Mouse (Mus musculus) induced T-regulatory cell, adult 2 months (primary cell): Measurements from ENCODE around the gene Sema4b.

Source experiments
- DNase-seq: peaks from one replicate; pipeline ENCODE4 v3.0.0-alpha.2; 2012; ENCODE audit warnings: low read depth

Sema4b gene

DNA sequence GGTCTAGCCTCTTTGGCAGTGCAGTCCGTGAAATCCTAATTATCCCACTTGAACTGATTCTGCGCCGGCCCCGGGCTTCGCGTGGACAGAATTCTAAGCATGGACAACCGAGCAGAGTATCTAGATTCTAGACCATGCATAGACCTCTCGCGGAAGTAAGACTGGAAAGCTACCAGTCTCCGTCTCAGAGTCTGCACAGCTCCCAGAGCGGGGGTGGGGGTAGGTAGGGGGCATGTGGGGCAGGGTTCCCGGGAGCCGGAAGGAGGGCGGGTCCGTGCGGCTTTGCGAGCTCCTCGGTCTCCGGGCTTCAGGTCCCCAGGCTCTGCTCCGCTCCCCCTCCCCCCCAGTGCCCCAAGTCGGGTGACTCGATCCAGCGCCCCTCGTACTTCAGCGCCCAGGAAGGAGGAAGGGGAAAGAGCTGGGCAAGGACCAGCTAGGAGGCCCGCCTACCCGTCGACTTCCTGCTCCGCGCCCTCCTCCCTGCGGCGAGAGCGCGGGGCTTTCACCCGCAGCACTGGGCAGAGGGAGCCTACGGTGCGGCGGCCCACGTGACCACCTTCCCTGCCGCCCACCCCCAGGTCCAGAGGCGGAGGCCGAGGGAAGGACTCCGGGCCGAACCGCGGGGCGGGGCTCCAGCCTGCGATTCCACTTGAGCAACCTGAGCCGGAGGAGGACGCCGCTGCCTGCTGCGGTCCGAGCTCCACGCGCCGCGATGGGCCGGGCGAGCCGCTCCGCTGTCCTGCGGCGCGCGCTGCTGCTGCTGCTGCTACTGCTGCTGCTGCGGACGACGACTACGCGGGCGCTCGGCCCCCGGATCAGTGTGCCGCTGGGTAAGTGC lies 11.5 kb downstream of the Sema4b start:
- peak; percentile 85 for DNase-seq

DNA sequence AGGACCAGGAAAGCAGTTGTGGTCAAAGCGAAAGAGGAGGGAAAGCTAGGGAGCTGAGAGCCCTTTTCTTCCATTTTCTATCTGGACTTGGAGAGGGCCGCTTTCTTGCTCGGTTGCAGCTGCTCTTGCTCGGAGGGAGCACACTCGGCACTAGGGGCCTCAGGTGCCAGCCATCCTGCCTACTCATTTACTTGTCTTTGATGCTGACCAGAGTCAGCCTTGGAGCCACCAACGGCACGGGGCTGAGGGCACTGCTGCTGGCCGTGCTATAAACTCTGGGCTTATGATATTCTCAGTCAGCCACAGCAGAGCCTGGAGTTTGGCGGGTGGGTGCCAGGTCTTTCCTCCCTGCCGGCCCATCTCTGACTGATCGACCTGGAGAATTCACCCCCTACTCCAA lies 12.2 kb downstream of the Sema4b start:
- DNase-seq = no peak

DNA sequence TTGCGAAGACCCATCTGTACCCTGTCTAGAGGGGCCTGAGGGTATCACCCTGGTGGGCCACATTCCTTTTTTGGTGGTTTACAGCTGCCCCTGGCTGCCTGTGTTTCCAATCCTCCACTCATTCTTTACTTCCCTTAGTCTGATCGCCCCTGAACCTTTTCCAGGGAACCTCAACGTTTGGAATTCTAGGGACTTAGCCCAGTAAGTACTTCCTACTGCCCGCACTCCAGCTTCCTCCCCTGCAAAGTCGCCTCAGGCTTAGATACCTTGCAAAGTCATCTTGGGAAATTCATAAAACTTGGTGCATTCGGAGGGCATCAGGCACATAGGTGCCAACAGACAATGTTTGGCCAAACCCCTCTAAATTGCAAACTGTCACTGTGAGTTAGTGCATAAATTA lies 12.6 kb downstream of the Sema4b start:
- no peak for DNase-seq

GRCm38 (mm10) chr7:80199851-80200587 lies 13.4 kb downstream of the Sema4b start:
- peak; percentile 73 for DNase-seq

DNA sequence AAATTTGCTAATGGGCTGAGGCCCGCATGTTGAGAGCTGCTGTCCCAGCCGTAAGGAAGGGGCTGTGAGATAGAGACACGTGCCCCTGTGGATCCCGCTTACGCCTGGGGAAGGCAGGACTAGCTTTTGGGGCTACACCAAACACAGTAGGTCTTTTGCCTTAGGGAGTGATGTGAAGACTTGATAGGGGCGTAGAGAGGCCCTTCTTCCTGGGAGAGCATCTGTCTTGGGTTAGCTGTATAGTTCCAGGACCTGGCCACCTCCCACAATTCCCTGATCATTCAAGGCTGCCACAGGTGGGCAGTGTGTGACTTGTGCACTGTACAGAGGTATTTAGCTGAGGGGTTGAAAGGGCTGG lies 13.9 kb downstream of the Sema4b start:
- DNase-seq = no peak

DNA sequence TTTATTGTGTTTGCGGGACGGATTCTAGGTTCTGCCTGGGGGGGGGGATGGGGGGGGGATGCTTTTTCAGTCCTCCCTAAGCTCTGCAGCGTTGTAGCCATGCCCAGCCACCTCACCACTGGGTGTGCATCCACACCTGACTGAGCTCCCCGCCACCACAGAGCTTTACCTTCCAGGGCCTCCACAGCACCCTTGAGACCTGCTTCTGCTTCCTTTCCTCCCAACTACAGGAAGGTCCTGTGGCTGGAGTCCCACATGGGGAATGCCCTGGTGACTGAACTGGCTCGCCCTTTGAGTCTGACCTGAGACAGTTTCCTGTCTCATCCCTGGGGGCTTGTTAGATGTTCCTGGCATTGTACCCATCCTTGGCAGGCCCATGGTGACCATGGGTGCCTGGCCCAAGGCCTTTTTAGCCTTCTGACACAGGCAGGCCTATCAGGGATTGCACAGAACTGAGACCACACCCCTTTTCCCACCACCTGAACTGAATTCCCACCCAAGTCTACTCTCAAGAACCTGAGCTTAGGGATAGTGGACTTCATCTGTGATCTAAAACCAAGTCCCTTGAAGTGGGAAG lies 14.4 kb downstream of the Sema4b start:
- DNase-seq = peak; percentile 43

GRCm38 (mm10) chr7:80201888-80202540 lies 15.4 kb downstream of the Sema4b start:
- DNase-seq = no peak

GRCm38 (mm10) chr7:80202961-80203360 lies 16.3 kb downstream of the Sema4b start:
- no peak for DNase-seq

GRCm38 (mm10) chr7:80203638-80204096 lies 17.0 kb downstream of the Sema4b start:
- DNase-seq = peak; percentile 75

GRCm38 (mm10) chr7:80204362-80204761 lies 17.7 kb downstream of the Sema4b start:
- DNase-seq = peak; percentile 86

GRCm38 (mm10) chr7:80204961-80205360 lies 18.3 kb downstream of the Sema4b start:
- DNase-seq = peak; percentile 81

DNA sequence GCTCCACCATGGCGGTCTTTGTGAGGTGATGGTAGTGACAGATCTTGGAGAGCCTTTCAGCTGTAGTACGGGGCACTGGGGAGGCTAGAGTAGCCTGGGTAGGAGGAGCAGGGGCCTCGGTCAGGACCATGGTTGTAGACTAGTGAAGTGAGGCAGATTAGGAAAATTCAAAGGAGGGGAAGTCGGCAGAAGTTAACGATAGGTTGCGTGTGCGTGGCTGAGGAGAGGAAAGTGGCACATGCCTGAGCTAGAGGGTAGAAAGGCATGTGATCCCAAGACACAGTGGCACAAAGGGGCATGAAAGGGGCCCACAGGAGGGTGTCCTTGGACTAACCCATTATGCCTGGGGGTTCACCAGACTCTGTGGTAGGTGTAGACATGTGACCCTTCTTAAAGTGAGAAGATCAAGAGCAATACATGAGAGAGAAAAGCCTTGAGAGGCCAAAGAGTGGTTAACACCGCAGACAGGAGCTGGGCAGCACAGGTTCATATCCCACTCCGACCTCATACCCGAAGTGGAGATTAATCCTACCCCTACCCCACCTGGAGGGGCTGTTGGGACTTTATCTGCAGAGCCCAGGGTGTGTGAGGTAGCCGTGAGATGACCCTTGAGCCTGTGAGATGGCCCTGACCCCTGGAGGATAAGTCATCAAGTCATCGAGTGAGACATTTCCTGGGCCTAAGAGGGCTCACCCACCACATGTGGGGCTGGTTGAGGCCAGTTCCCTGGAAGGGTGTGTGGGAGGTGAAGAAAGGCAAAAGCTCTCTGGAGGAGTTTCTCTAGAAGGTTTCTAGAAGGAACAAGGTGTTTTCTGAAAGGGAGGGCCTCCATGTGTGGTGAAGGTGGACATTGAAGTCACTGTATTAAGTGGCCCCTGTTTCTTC lies 19.3 kb downstream of the Sema4b start:
- DNase-seq = peak; percentile 58

GRCm38 (mm10) chr7:80207314-80207731 lies 20.7 kb downstream of the Sema4b start:
- DNase-seq = peak; percentile 66

DNA sequence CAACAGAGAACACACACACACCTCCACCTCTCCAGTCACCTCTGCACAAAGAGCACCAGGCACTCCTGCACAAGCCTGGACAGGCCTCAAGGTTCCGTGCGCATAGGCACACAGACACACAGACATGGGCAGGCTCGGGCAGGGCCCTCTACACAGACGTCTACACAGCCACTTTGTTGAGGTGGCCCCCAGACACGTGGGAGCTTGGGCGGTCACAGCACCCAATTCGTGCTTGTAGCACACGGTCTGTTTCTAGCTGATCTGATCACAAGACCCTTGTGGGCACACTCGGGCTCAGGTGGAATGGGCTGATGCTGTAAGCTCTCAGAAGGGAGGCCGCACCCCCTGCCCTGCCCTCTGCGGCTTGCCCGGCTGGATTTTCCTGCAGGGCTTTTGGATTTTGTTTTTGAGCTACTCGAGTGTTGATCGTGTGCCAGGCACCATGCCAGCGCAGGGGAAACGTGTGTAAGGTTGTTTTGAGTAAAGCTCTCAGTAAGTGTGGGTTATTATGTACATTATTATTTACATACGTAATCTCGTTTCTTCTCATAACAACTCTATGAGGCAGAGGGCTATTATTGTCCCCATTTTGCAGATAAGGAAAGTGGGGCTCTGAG lies 21.5 kb downstream of the Sema4b start:
- peak; percentile 67 for DNase-seq

- peak; percentile 53 for DNase-seq
Observed at GRCm38 (mm10) chr7:80208738-80209430, 22.2 kb downstream of the Sema4b start.

- peak; percentile 93 for DNase-seq
Observed at GRCm38 (mm10) chr7:80209669-80210068, 23.0 kb downstream of the Sema4b start.

GRCm38 (mm10) chr7:80210982-80211381 lies 24.3 kb downstream of the Sema4b start:
- DNase-seq = no peak

DNA sequence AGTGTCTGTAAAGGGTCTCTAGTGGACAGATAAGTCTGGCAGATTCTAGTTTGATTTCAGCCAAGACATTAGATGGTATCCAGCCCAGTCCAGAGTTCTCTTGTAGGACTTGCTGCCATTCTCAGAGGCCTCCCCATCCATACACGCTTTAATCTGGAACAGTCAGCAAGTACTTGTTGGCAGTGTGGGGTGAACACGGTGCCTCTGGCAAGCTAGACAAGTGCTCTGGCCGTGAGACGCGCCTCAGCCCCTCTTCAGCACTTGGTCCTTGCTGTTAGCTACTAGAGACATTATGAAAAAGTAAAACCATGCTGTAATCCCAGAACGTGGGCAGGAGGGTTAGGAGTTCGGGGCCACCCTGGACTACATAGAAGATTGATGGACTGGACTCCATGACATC lies 27.0 kb downstream of the Sema4b start:
- DNase-seq = no peak

DNA sequence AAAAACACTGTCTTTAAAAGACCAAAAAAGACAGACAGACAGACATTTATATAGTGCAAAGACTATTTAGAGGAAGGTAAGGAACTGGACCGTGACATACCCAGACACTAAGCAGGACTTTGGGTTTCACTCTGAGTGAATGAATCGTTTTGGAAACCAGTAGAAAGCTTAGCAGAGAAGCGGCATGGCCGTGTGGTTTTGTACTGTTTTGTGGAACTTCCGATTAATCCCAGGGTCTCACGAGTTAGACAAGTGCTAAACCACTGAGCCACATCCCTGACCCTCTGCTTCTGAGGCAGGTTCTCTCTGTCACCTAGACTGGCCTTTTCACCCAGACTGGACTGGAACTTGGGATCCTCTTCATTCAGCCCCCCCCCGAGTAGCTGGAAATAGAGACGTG lies 27.8 kb downstream of the Sema4b start:
- no peak for DNase-seq

GRCm38 (mm10) chr7:80215398-80215797 lies 28.8 kb downstream of the Sema4b start:
- peak; percentile 89 for DNase-seq
